Mouse (Mus musculus) common myeloid progenitor, adult 5-6 weeks (primary cell): ENCODE results near the gene Rps6. TPM values are rescaled to one million over a fixed set of nuclear protein-coding genes. Genes with fewer than 3 reads are reported as not detected.
A peak's percentile ranks its signal among the peaks of the same experiment; 100 is the strongest.

Source experiments
- ATAC-seq: replicated peaks from 2 replicates; pipeline ENCODE4 v1.8.0; 2016; ENCODE audit warnings: low read depth, mild to moderate bottlenecking, moderate TSS enrichment, inconsistent platforms; ENCODE audit not compliant: poor library complexity, severe bottlenecking
- total RNA-seq: library from RNA; stranded (forward); fragments of 200-1000, 187-1606 nt; gene quantifications from 2 replicates; pipeline ENCODE4 v1.2.3, GENCODE M21; 2017

Gene Rps6
- total RNA-seq: 1,695 and 1,764 TPM in 2 replicates

DNA sequence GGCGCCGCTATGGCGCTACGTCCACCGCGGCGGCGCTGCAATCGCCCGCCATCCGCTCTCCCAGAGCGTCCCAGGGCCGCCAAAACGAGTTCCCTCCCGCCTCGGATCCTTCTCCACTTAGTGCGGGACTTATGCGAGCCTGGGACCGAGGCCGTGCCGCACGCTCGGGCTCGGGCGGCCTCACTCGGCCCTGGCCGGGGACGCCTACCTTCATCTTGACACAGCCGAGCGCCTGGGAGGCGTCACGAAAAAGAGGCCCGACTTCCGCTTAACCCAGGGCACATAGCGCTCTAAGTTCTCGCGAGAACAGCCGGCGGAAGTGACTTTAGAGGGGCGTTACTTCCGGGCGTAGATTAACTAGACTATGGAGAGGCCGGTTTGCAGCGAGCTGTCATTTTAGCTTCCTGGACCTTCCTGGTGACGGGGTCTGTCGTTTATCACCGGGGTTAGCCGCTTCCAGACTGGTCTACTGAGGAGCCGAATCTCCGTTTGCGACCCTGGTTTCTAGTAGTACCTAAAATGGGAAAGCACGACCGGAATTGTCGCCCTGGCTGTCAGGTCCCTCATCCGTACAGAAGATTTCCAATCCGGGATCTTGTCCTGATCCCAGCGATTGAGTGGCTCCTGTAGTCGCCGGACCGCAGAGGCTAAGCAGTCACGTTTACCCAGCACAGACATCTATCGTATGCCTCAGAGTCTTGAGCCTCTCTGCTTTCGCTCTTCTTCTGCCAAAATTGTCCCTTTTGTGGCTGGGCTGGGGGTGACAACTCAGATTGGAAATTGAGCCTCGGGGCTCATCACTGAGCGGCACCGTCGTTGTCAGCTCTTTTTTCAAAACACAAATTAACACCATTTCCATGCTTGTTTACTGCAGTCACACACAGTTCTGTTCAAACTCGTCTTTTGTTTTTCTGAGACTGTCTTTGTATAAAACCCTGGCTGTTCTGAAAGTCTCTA is at the start of gene Rps6:
TSS of gene Rps6 (minus strand) at position 300 of the 957 bp plus-strand sequence.
- ATAC-seq: peak; percentile 94

DNA sequence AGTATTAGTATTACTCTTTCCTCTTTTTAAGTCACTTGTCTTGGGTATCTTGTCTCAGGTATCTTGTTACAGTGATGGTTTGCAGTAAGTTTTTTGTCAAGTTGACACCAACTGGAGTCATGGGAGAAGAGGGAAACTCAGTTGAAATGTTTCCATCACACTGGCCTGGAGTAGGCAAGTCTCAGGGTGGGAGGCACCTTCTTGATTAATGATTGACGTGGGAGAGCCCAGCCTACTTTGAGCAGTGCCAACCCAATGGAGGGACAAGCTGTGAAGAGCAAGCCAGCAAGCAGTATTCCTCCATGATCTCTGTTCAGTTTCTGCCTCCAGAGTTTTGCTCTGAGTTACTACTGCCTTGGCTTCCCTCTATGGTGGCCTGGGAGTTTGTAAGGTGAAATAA is 48.7 kb upstream of the Rps6 start:
- no peak for ATAC-seq

GRCm38 (mm10) chr4:86904969-86905368 is 47.8 kb upstream of the Rps6 start:
- ATAC-seq: peak; percentile 62; the same call in 1 of the 2 replicates

DNA sequence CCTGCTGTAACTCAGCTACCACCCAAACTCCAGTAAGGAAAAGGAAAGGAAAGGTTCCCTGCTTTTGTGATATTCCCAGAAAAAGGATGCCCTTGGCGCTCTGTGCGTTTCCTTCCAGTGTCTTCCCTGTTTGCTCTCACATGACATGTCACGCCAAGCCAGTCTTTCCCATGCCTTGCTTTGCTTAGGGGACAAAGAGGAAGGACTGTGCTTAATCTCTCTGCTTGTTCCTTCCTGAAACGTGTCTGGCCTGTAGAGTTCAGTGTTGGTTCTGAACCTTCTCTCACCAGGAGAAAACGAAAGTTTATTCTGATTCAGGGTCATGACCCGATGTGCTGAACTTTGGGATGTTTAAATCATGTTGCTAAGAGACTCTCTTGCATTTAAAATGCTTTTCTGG is 45.1 kb upstream of the Rps6 start:
- peak; percentile 67 for ATAC-seq

DNA sequence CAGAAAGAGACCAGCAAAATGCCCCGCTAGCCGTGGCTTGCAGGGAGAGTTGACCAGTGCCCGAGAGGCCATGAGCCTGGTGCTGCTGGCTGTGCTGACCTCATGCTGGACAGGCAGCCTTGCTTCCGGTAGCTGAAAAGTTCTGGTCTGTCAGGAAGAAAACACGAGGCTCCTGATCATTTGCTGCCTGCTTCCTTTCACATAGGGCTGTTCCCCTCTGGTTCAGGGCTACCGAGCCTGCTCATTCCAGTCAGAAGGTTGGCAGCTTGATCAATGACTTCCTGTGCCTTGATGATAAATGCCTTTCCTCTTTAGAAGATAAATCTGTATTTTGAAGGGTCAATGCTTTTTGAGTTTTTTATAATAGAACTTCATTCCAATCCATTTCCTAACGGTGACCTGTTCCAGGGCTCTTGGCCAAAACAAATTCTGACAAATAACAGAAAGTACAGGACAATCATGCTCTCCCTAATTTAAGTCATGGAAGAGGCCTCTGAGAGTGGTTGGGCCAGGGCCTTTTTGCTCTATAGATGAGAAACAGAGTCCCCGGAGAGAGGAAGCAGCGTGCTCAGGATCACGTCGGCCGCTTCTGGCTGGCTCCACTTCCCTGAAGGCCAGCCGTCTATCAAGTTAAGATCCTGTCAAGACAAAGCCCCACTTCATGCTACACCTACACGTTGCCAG is 41.7 kb upstream of the Rps6 start:
- no peak for ATAC-seq

- ATAC-seq: no peak
Measured at GRCm38 (mm10) chr4:86897411-86897810, 40.2 kb upstream of the Rps6 start.

DNA sequence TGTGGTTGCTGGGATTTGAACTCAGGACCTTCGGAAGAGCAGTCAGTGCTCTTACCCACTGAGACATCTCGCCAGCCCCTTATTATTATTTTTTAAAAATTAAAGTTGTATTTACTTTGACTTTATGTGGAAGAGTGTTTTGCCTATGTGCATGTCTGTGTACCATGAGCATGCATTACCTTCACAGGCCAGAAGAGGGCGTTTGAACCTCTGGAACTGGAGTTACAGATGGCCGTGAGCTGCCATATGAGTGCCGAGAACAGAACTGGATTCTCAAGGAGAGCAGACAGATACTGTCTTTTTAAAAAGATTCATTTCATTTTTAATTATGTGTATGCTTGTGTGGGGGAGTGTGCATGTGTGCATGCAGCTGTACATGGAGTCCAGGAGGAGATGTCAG is 30.7 kb upstream of the Rps6 start:
- no peak for ATAC-seq

DNA sequence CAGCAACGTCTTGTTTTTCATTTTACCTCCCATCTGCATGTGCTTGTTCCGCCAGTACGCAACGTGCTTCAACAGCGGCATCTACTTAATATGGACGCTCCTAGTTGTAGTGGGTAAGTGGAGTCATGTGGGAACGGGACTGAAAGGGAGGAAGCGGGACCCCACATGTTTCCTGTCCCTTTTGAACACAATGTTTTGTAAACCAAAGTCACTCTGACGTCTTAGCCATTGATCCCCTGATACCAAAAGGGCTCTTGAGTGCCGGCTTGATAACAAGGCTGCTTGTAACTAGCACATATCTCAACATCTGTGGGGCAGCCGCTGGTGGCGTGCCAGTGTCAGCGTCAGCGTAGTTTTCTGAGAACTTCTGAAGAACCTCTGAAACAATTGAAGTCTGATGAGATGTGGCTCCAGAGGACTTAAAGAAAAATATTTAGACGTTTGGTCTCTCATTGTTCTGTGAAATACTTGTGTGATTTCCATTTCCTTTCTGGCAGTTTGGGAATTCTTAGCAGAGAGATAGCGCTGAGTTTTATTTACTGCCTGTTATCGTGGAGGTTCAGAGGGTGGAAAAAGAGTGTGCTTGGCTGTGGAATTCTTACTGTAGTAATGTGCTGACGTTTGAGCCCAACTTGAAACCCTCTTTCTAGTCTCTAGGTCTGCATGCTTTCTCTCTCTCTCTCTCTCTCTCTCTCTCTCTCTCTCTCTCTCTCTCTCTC is 29.1 kb upstream of the Rps6 start:
- peak; percentile 87 for ATAC-seq

GRCm38 (mm10) chr4:86885790-86886159 is 28.6 kb upstream of the Rps6 start:
- ATAC-seq: peak; percentile 55

- peak; percentile 51; the same call in 1 of the 2 replicates for ATAC-seq
Measured at GRCm38 (mm10) chr4:86884945-86885344, 27.7 kb upstream of the Rps6 start.

GRCm38 (mm10) chr4:86882413-86882812 is 25.2 kb upstream of the Rps6 start:
- ATAC-seq: no peak

GRCm38 (mm10) chr4:86881178-86881577 is 24.0 kb upstream of the Rps6 start:
- ATAC-seq: no peak

DNA sequence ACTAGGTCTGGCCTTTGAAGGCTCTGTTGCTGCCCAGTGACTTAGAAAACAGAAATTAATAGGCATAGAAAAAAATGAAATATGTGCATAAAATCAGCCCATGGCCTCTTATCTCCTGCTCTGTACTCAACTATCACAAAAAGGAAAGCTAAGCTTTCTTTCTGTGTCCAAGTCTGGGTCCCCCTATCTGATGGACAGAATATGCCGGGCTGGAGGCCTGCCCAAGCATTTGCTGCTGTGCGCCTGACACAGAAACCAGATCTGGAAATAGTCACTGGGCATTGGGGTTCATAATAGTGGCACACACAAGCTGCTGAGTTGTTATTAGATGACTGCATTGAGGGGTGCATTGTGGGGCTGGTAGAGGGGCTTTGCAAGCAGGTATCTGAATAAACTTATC is 22.3 kb upstream of the Rps6 start:
- no peak for ATAC-seq

DNA sequence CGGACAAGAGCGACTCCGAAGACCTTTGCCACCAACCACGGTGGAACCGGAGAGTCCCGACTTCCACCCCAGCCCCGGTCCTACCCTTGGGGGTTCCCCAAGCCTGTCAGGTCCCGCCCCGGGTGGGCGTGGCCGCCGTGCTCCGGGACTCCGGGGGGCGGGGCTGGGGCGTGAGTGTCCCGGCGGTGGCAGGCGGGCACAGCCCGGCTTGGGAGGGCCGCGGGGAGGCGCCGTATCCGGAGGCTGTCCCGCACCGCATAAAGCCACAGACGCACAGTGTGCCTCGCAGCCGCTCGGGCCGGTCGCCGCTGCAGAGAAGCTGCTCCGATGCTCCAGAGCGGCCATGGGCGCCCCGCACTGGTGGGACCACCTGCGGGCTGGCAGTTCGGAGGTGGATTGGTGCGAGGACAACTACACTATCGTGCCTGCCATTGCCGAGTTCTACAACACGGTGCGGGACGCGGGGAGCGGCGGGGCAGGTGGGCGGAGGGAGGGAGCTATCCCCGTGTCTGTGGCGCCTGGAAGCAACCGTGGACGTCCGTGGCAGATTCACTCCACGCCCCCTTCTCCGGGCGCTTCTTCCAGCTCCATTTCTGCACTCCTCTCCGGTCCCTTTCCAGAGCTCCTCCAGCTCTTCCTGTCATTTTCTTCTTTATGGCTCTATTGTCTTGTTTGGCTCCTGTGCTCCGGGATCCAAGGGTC is 17.1 kb upstream of the Rps6 start, which contains the start of gene Acer2:
TSS of gene Acer2 (plus strand) at position 251 of the 702 bp plus-strand sequence.
- ATAC-seq: peak; percentile 91

DNA sequence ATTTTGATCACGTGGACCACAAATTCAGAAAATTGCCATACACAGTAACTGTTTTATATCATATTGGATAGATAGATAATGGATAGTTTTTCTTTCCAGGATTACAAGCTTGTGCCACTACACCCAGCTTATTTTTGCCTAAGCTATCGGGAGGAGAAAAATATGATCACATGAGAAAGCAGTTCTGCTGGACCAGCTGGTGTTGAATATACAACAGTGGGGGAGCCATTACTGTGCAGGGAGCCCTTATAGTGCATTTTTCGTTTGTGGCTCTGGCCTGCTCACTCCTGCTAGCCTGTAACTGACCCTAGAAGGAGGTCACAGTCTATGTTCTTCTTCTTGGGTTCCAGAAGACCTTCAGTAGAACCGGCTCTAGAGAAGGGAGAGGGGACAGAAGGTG is 15.9 kb upstream of the Rps6 start:
- ATAC-seq: no peak

- ATAC-seq: no peak
Measured at GRCm38 (mm10) chr4:86871988-86872387, 14.8 kb upstream of the Rps6 start.

GRCm38 (mm10) chr4:86864087-86864486 is 6.9 kb upstream of the Rps6 start:
- ATAC-seq: no peak

- ATAC-seq: no peak
Measured at GRCm38 (mm10) chr4:86858070-86858440, 843 bp upstream of the Rps6 start.

GRCm38 (mm10) chr4:86856304-86857112 is 704 bp downstream of the Rps6 start:
- no peak for ATAC-seq
